Mouse (Mus musculus) embryo, embryonic 10.5 days (tissue): ENCODE results near the gene Fosl2.
A peak's percentile ranks its signal among the peaks of the same experiment; 100 is the strongest.

Experiments
- DNase-seq: peaks from one replicate; pipeline ENCODE4 v3.0.0-alpha.2; 2015; ENCODE audit warnings: low spot score

Fosl2 gene

DNA sequence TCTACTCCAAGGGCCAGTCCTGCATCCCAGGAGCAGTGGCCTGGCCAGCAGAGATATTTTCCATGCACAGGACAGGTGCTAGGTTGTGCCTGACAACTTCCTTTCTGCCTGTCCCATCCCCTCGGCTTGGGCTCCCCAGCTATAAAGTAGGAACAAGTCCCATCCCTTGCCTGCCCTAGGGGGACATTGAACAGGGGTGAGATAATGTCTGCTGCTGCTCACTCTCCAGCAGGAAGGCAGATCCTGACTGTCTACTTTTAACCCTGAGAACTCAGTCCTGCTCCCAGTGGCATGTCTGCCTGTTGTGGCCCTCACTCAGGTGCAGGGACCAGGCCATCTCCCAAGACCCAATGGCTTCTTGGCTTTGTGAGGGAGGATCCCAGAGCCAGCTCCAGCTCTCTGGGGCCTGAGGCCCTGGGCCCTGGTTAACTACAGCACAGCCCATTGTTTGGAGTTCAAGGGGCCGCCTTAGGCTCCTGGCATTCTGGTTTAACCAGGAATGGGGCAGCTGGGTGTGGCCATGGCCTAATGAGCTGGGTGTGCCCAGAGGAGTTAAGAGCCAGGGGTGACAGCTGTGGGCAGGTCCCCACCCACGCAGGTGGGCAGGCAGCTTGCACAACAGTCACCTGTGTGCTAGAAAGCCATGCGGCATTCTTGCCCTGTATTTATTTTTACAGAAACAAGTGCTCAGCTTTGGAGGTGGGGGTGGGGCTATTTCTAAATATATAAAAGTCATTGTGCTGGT is 47.5 kb downstream of the Fosl2 start:
- no peak for DNase-seq

DNA sequence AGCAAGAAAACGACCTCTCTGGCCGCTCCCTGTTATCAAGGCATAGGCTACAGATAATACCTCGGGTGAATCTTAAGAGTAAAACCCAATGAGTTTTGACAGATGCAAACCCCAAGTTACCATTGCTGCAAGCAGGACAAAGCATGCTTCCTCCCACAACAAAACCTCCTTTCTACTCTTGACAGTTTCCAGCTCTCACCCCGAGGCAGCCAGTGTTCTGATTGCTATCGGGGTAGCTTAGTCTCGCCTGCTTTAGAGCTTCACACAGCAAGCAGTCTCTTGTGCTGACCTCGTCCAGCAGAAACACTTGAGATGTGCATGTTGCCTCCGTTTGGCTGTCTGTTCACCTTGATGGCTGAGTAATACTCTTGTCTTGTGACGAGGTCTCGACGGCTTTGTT is 52.1 kb downstream of the Fosl2 start:
- DNase-seq, result no peak

DNA sequence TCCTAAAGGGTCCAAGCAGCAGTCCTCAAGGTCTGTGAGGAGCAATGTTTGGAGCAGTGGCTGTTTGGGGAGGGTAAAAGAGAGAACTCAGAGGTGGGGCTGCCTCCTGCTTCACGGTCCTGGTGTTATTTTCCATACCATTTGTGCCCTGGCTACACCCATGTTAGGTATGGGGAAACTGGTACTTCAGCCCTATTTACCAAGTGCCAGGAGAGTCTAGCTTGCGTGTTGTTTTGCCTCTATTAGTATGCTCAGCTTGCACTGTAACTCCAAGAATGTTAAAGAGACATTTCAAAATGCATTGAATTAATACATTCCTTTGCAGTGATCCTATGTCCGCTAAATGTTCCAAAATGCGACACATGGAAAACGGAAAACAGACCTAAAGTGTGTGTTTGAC is 55.7 kb downstream of the Fosl2 start:
- DNase-seq, result no peak

DNA sequence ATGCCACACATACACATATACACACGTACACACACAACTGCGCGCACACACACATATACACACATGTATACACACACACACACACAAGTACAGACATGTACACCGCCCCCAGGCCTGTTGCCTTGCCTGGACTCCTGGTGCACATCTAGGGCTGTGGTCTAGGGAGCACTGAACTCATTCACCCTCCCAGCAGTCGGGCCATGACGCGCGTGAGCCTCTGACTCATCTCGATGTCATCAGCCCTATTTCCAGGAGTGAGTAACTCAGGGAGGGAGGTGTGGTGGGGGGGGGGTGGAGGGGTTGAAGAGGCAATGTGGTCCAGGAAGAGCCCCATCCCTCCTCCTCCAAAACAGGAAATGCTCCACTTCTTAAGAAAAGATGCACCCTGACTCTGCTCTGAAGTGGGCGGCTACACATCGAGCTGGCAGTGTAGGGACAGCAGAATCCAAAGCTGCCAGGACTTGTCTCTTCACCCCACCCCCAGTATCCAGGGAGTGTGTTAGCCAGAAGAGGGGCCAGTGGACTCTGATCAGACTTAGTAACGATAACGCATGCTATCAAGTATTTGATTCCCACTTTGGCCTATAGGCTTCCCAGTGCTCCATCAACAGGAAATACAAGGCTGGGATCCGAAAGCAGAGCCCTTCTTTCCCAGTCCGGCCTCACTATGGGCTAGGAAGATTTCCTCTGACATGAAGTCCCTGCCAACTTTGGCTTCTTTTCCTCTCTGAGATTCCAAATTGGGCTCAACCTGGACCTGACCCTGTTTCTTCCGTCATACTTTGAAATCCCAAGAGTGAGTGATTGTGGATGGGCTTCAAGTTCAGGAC is 56.6 kb downstream of the Fosl2 start:
- DNase-seq, result no peak

DNA sequence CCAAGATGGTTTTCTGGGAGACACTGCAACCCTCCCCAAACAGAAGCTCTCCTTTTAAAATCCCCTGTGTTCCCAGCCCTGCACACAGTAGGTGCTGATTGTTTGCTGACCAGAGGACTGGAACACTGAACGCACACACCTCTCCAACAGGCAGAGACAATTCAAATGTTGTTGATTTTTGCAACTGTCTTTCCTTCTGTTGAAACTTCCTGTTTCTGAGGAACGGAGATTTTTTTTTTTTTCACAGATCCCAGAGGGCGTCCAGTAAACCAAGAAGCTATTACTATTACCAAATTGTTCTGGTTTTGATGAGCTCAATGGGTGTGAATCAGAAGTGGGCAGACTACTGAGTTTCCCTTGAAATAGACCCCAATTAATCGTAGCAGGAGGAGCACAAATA is 58.6 kb downstream of the Fosl2 start:
- no peak for DNase-seq

DNA sequence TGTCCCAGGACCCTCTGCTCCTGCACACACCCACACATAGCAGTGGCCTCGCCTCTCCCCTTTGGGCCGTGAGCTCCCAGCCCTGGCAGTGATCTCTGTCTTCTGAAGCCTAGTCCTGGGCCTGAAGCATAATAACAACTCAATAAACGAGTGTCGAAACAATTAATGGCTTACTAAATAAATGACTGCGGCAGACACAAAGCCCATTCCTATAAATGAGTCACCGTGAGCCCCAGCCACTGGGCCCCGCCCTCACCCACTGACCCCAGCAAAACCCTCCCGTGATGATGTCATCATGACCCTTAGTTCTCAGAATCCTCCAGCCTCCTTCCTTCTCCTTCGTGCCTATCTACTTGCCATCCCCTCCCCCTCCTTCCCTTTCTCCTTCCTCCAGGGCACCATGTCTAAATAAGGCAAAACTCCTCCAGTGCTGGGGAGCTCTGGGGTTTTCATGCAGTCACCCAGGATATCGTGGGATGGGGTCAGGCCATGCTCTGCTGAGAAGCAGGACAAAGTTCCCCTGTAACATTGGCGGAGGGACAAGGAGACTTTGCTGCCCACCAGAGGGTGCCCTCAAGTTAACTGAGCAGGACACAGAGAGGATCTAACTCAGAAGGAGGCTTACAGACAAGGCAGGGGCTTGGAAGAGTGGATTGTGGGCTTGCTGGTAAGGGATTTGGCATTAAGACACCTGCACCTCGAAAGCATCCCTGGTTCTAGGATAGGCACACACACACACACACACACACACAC is 60.4 kb downstream of the Fosl2 start:
- DNase-seq, result no peak

DNA sequence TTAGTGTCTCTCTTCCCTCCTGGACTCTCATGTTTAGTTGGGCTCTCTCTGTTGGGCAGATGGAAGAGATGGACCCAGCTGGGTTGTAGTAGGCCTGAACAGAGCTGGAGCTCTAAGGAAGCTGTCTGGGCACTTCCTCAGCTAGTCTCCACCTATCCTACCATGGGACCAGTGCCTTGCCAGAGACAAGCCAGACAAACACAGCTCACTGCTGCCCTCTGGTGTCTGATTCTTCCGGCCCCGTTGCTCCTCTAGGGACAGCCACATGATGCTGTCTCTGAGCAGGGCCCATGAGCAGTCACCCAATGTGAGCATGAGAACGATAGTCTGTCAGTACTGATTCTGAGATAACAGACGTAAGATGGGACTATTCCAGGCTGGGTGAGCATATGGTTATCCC is 62.1 kb downstream of the Fosl2 start:
- peak; percentile 94 for DNase-seq

DNA sequence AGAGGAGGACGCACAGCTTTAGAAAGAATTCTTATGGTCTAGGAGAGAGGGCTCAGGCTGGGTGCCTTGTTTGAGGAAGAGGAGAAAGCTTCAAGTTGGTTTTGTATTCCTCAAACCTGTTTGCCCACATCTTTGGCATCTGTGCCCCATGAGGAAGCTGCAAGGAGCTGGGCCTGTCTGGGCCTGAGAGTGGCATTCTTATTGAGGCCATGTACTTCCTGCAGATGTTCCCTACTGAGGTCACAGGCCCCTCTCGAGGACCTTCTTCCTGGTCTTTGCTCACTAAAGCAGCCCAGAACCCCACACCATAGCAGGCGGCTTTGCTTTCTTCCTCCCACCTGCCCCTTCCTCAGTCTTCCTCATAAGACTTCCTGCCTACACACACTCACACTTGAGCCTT is 63.5 kb downstream of the Fosl2 start:
- no peak for DNase-seq

DNA sequence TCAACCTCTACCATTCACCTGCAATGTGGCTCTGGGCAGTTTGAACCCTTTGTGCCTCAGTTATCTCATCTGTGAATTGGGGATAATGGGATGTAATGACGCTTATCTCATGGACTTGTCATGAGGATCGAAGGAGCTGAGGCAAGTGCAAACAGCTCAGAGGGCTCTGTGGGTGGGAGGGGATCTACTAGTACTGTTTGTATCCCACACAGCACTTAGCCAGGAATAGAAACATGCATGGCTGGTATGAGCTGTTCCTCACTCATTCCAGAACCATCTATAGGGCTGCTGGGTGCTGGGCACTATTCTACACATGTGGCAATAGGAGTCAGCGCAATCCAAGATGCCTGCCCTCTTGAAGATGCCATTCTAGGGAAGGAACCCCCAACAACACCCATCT is 64.0 kb downstream of the Fosl2 start:
- no peak for DNase-seq

DNA sequence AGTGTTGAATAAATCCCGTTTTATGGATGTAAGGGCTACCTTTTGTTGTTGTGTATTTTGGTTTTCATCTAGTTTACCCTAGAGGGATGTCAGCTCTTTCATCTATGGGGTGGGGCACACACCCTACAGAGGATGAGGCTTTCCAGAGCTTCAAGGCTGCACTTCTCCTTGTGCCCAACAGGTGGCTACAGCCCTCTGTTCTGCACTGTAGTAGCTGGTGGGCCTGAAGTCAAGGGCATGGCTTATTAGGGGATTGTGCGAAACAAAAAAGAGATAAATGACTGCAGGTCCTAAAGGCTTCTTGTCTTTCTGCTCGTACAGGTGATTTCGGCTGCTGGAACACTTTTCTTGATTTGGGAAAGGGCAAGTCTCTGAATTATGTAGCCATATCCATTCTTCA is 69.1 kb downstream of the Fosl2 start:
- peak; percentile 46 for DNase-seq

DNA sequence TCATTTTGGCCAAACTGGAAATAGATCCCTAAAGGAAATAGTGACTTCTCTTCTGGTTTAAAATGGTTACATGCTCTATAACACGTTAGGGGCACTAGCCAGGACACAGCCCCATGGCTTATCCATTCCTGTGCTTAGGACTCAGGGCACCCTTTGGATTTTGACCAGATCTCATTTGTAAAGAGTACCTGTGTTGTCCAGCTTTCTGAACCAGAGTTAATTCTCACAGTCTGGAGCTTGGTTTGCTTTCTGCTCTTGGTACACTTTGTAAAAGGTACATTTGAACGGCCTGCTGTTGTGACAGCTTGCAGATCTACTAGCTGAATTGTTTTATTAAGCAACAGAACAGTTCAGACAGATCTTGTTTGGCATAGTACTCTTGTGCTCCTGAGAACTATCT is 71.1 kb downstream of the Fosl2 start:
- DNase-seq, result no peak
